Mouse (Mus musculus) thymus, postnatal 0 days (tissue): Measurements from ENCODE around the gene Jkamp. TPM values are rescaled to one million over a fixed set of nuclear protein-coding genes. Genes with fewer than 3 reads are reported as not detected.
A peak's percentile ranks its signal among the peaks of the same experiment; 100 is the strongest.

ENCODE experiments used
- DNase-seq: peaks from one replicate; pipeline ENCODE4 v3.0.0-alpha.2; 2015; ENCODE audit warnings: low spot score
- microRNA-seq: library from miRNA; unstranded; fragments of <30 nt; microRNA quantifications from one replicate; pipeline ENCODE4, GENCODE M21; 2016; ENCODE audit warnings: borderline number of aligned reads
- polyA plus RNA-seq: library from polyadenylated mRNA; unstranded; fragments of >200 nt; fragmentation: Nextera tagmentation; extraction: Ambion mirVana; gene quantifications from 2 replicates; pipeline ENCODE4 v1.2.1, GENCODE M21; 2015

Jkamp gene
- polyA plus RNA-seq, 1 experiment from 2014 or later: 39.3 TPM

DNA sequence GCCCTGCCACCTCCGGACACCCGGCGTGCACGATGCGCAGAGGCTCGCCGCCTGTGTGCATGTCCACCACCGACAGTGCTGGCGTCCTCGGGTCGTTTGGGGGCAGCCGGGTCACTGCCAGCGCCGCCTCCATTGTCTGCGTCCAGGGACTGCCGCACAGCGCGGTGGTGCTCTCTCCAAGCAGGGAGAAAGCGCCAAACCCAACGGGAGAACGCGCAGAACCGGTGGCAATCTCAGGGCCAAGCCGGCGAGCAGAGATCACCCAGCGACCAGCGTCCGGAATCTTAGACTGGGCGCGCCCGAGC lies 413 bp upstream of the Jkamp start:
- DNase-seq: no peak

DNA sequence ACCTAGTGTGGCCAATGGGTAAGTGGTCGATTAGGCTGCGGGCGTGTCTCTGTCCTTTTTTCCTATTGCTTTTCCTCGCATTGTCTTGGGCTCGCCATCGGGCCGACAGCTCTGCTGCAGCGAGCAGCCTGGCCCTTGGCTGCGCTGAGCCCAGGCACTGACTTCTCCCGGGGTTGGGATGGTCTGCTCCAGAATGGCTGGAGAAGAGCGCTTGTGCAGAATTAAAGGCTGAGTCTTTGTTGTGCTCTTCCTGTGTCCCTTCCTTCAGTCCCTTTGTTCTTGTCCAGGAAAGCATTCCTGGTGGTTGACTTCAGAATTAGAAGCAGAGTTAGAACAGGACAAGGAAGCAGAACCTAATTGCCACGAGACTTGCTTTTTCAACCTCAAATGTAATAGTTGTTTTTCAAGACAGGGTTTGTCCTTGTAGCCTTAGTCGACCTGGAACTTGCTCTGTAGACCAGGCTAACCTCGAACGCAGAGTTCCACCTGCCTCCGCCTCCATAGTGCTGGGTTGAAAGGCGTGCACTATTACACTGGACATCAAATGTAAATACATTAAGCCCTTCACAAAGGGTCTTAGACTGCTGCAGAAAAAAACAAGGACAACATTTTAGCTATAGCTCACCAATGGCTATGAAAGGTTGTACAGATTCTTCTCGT lies 907 bp downstream of the Jkamp start:
- DNase-seq: peak; percentile 7

DNA sequence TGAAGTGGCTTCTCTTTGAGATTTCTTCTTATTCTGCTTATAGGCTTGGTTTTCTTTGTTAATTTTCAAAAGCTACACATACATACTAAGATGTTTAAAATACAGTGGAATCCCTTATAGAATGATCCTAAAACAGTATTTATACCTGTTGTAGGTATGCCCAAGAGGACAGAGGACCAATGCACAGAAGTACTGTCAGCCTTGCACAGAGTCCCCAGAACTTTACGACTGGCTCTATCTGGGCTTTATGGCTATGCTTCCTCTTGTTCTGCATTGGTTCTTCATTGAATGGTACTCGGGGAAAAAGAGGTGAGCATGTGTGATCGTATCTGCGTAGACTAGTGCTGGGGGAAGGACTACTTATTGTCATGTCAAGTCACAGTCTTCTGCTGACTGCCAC lies 4.4 kb downstream of the Jkamp start:
- DNase-seq: no peak

DNA sequence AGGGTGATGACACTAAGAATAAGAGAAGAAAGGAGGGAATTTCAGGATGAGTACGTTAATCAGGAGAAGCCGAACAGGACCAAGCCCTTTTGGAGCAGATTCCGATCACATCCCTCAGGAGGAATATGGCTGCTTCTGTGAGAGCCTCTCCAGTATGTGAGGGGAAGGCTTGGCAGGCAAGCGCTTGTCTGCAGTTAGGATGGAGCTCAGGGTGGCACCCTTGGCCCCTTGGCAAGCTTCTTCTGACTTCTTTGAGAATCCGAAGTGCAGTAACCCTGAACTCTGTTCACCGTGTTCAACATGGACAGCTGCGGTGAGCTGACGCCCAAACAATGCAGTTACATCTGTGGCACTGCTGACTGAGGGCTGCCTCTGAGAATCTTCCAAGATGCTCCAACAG lies 11.6 kb downstream of the Jkamp start:
- DNase-seq: no peak

DNA sequence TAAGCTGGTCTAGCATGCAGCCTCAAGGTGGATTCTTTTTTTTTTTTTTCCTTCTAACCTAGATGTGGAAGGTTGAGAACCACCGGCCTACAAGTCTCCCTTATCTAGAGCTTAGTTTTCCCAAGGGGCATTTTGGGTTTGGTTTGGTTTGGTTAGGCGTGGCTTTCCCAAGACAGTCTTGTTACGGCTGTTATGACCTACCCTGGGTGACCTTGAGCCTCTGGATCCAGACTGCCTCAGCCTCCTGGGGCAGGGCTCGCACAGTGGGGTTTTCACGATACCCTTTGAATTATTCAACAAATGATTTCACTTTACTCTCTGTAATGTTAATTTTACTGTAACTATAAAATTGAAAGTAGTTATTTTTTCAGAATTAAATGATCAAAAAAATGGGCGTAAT lies 17.4 kb downstream of the Jkamp start:
- DNase-seq: no peak

DNA sequence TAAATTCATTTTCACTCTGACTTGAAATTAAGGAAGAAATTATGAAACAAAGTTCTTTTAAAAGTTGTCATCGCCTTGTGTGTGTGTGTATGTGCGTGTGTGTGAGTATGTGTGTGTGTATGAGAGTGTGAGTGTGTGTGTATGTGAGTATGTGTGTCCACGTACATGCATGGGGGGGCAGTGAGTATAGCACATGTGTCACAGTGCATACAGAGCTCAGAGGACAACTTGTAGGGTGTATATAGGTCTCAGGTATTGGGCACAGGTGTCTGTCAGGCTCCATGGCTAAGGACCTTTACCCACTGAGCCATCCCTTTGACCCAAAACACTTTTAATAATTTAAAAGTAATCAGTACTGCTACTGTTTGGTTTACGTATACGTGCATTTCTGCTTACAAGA lies 18.6 kb downstream of the Jkamp start:
- no peak for DNase-seq

DNA sequence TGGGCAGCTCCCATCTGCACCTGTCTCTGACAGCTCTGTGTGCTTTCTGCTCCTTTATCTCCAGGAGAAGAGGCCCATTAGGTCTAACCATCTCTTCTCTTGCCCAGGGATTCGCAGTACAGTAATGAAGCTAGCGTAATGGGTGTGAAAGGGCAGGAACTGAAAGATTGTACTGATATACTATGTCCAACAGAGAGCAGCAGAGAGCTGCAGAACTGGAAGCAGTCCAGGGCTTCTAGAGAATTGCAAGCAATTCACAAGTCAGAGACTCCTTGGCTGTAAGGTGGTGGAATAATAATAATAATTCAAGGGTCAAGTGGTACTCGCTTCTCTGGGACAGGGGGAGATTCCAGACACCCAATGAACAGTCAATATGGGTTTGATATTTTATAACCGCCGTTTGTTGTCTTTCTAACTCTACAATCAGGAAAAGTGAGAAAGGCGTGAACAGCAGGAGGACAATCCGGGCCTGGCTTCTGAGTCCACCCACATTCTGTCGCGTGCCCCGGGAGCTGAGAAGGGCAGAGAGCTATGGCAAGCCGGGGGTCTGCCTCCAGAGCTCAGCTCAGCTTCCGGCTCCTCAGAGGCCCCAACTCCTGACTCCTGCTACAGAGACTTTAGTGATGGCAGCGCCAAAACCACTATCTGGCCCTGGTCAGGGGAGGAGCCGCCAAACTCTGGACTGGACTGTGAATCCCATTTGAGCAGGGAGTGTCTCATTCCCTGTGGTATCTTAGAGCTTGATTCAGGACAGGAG lies 19.3 kb downstream of the Jkamp start:
- peak; percentile 62 for DNase-seq

DNA sequence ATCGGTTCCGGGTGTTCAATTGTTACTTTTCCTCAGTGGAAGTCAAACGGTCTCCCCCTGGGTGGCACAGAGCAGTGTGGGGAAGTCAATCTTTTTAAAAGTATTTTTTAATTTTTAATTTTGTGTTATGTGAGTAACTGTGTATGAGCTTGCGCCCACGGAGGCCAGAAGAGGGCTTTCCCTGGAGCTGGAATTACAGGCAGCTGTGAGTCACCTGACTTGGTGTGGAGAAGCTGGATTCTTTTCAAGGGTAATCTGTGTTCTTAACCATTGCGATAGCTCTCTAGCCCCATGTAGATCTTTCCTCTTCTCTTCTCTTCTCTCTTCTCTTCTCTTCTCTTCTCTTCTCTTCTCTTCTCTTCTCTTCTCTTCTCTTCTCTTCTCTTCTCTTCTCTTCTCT lies 29.7 kb downstream of the Jkamp start:
- no peak for DNase-seq

DNA sequence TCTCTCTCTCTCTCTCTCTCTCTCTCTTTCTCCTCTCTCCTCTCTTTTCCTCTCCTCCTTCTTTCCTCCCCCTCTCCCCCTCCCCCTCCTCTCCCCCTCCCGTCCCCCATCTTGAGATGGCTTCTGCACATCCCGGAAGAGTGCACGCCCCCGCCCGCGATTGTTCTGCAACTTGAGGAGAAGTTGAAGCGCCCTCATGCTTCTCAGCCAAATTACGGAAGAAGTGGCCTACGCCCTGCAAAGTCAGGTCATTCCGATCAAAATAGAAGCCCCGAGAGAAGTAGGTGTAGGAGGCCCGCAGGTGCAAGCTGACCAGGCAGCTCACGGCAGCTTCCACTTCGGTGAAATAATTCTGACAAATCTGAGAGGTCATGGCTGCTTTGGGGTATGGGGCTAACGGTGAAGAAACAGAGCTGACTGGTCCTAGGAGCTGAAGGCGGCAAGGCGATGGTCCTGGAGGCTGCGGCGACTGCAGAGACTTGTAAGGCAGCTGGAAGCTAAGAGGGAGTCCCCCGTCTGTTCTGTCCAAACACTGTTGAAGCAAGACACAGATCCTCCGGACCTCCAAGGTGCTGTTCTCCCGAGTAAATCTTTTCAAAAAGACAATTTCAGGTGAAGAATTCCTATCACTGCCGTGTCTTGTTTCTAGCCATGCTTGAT lies 30.4 kb downstream of the Jkamp start:
- DNase-seq: no peak

DNA sequence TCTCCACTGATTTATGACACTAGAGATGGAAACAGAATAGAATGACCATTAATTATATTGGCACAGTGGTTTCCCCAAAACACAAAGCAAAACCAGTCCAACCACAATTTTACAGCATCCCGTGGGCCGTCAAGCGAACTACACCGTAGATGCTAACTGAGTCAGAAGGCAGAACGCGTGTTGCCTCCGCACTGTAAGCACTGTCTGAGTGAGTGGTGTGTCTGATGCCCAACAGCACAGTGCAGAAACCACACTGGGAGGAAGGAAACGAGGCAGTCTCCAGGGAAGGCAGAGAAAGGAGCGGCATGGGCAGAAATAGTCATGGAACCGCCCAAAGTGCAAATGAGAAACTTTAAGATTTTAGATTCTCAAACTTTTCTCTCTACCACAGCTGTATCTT lies 43.8 kb downstream of the Jkamp start:
- DNase-seq: no peak

DNA sequence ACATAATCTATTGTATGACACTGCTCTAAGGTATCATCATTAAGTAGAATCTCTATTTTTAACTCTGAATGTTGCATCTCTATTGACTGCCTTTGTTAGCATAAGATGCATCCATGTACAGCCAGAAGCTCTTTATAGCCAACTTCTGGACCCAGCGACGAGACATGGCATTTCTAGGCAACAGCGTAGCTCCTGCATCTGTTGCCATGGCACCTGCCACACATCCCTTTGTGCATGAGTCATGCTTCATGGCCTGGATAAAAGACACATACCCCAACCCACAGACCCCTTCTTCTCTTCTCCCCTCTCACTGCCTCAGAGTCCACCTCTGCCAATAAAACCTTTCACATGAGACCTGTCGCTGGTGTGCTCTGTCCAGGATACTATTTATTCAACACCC lies 65.4 kb downstream of the Jkamp start:
- no peak for DNase-seq

Small RNA genes within 50 kb of the gene (microRNA-seq; reads per million reads assigned to microRNA genes)
- gene Gm24466: not detected

Other genes starting within 250 kb of the Jkamp start
- 0.04 and 0.08 TPM in 2 replicates for gene Gpr135, start 14.5 kb upstream of the Jkamp start, polyA plus RNA-seq
- gene L3hypdh, start 150 bp upstream of the Jkamp start, polyA plus RNA-seq: 2.2 and 3.1 TPM in 2 replicates
- not detected in 2 replicates for gene Ccdc175, start 99.4 kb downstream of the Jkamp start, polyA plus RNA-seq